Mouse (Mus musculus) ovary, adult 10 weeks (tissue): Measurements from ENCODE around the gene Epb41l1. TPM values are rescaled to one million over a fixed set of nuclear protein-coding genes. Genes with fewer than 3 reads are reported as not detected.

Experiments
- polyA plus RNA-seq: library from polyadenylated mRNA; stranded (reverse); fragments of 350-450 nt; fragmentation: Illumina TruSeq; extraction: RNeasy Lipid Tissue Mini Kit (QIAGEN cat#74804); gene quantifications from one replicate; pipeline ENCODE4 v1.2.3, GENCODE M21; 2014

Gene Epb41l1
- polyA plus RNA-seq, result 7.3 TPM

DNA sequence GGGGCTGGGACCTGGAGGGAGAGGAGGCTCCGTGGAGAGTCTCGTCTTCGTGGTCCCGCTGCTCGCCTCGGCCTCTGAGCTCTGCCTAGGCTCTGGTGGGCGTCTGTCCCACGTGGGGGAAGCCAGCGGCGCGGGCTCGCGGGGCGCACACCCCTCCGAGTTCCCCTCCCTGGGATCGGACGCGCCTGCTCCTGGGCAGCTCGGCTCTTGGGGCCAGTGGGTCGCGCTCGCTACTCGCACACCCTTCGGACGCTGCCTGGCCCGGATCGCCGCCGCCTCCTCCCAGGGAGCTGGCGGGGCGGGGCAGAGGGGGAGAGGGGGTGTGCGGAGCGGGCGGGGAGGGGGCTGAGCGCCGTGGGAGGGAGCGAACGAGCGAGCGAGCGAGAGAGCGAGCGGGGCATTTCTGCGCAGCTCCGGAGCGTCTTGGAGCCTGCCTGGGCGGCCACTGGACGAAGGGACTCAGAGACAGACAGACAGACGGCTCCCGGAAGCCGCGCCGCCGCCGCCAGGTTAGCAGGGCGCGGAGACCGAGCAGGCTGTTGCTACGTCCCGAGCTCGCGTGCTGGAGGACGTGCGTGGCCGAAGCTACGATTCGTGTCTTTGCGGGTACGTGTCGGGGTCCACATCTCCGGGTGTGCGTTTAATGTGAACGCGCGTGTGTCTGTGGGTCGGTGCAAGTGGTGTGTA, at the start of gene Epb41l1:
TSS of gene Epb41l1 (plus strand) at position 216 of the 687 bp plus-strand sequence.

DNA sequence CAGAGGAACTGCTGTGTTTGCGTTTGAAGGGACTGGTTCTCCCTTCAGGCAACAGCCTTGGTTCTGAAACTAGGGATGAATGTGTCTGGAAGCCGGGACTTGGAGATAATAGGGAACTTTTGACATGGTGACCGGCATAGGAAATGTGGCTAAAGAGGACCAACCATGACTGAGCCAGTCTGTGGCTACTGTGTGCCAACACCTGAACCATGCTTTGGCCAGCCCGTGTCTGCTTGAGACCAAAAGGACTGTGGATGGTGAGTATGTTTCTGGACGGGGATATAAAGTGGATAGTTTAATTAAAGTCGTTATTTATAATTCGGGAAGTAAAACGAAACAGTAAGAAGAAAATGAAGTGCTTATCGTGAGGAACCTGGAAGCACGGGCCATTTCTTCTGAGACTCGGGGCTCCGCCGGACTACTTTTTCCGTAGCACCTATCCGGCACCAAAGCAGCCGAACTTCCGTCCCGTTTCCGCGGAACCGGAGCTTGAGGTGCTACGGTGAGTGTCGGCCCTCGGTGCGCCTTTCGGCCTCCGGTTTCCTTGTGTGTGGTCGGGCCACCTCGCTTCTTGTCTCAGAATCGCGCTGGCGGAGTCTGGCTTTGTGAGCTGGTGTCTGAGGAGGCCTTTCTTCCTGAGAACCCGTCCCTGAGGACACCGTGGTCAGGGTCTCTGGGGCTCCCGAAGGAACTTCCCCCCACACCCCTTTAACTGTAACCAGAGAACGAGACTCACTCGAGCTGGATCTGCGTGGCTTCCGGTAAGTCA, 126.6 kb downstream of the Epb41l1 start, which contains the start of gene Aar2:
TSS of gene Aar2 (plus strand) at position 462 of the 769 bp plus-strand sequence.

Other genes starting within 250 kb of the Epb41l1 start
- gene Rbm39, start 240.7 kb upstream of the Epb41l1 start, polyA plus RNA-seq, result 664 TPM
- gene Phf20, start 224.4 kb upstream of the Epb41l1 start, polyA plus RNA-seq, result 65.0 TPM
- gene Cnbd2, start 108.6 kb upstream of the Epb41l1 start, polyA plus RNA-seq, result 0.48 TPM
- not detected for gene Scand1, start 108.2 kb upstream of the Epb41l1 start, polyA plus RNA-seq
- gene Aar2, start 126.7 kb downstream of the Epb41l1 start, polyA plus RNA-seq, result 5.6 TPM
- gene Dlgap4, start 192.8 kb downstream of the Epb41l1 start, polyA plus RNA-seq, result 10.4 TPM